Mouse (Mus musculus) mesoderm, embryonic 11.5 days (tissue): ENCODE data around the gene Dedd.
"Not testable (repeated sequence)": the region's sequence is repeated elsewhere in the genome, so short reads cannot be mapped to it uniquely, and the experiment has no call there.

Source experiments
- DNase-seq: peaks from one replicate; pipeline ENCODE4 v3.0.0-alpha.2; 2012; ENCODE audit warnings: low read depth, low spot score

Gene Dedd

GRCm38 (mm10) chr1:171319748-171320147 is 9.2 kb upstream of the Dedd start:
- DNase-seq, result no peak

- DNase-seq, result no peak
Observed at GRCm38 (mm10) chr1:171320151-171320550, 8.8 kb upstream of the Dedd start.

- peak; percentile 17 for DNase-seq
Observed at GRCm38 (mm10) chr1:171321415-171321814, 7.5 kb upstream of the Dedd start.

- DNase-seq, result no peak
Observed at GRCm38 (mm10) chr1:171322012-171322411, 6.9 kb upstream of the Dedd start.

- DNase-seq, result no peak
Observed at GRCm38 (mm10) chr1:171325571-171325970, 3.4 kb upstream of the Dedd start.

- DNase-seq, result not testable (repeated sequence)
Observed at GRCm38 (mm10) chr1:171326588-171326987, 2.4 kb upstream of the Dedd start.

GRCm38 (mm10) chr1:171328244-171328643 is 701 bp upstream of the Dedd start:
- DNase-seq, result peak; percentile 34

- DNase-seq, result peak; percentile 93
Observed at GRCm38 (mm10) chr1:171329433-171330215, 679 bp downstream of the Dedd start.

GRCm38 (mm10) chr1:171330216-171330560 is 1.2 kb downstream of the Dedd start:
- DNase-seq, result no peak

- no peak for DNase-seq
Observed at GRCm38 (mm10) chr1:171342262-171343207, 13.6 kb downstream of the Dedd start.

- DNase-seq, result no peak
Observed at GRCm38 (mm10) chr1:171343922-171344677, 15.2 kb downstream of the Dedd start.

- no peak for DNase-seq
Observed at GRCm38 (mm10) chr1:171344715-171345114, 15.8 kb downstream of the Dedd start.

GRCm38 (mm10) chr1:171345225-171346094 is 16.5 kb downstream of the Dedd start, which contains the start of the genes Nit1 and Pfdn2:
Nit1 (minus strand) TSS chr1:171345646.
Pfdn2 (plus strand) TSS chr1:171345670.
- DNase-seq, result peak; percentile 92

- peak; percentile 12 for DNase-seq
Observed at GRCm38 (mm10) chr1:171346095-171346450, 17.1 kb downstream of the Dedd start.

GRCm38 (mm10) chr1:171348665-171349064 is 19.7 kb downstream of the Dedd start:
- DNase-seq, result no peak

GRCm38 (mm10) chr1:171349210-171349609 is 20.3 kb downstream of the Dedd start:
- no peak for DNase-seq

- no peak for DNase-seq
Observed at GRCm38 (mm10) chr1:171355812-171356340, 26.9 kb downstream of the Dedd start.

GRCm38 (mm10) chr1:171356814-171357213 is 27.9 kb downstream of the Dedd start:
- DNase-seq, result no peak

GRCm38 (mm10) chr1:171358421-171358820 is 29.5 kb downstream of the Dedd start:
- DNase-seq, result no peak

- no peak for DNase-seq
Observed at GRCm38 (mm10) chr1:171360253-171360652, 31.3 kb downstream of the Dedd start.

- DNase-seq, result peak; percentile 91
Observed at GRCm38 (mm10) chr1:171360656-171361055, 31.7 kb downstream of the Dedd start, which contains the start of gene Klhdc9. Klhdc9 (minus strand) TSS chr1:171360798.
